Mouse (Mus musculus): Measurements from ENCODE around the gene 2010109A12Rik. TPM values are rescaled to one million over a fixed set of nuclear protein-coding genes. Genes with fewer than 3 reads are reported as not detected.

Gene 2010109A12Rik
- polyA plus RNA-seq, 1 experiment from 2014 or later, result 1.4 TPM

GRCm38 (mm10) chr5:93183311-93183710, 23.0 kb upstream of the 2010109A12Rik start:
- H3K9ac ChIP-seq (replicated peaks; ENCODE audit: low read depth, low read length), result no peak overlapping the region
- H3K4me3 ChIP-seq (ENCODE audit: low read depth, low read length), result no peak overlapping the region
- no peaks in the 10 kb centered on the region for H3K9me3 ChIP-seq (ENCODE audit: control insufficient read depth, low read length)
- no peak for ATAC-seq (ENCODE audit: low read depth)
- H3K4me1 ChIP-seq (ENCODE audit: control insufficient read depth, insufficient read depth, low read length), result no peaks in the 10 kb centered on the region
- peaks cover 29% of the 10 kb centered on the region for H3K36me3 ChIP-seq (ENCODE audit: control insufficient read depth, insufficient read depth, low read length)
- H3K27me3 ChIP-seq (ENCODE audit: control insufficient read depth, insufficient read depth, low read length), result no peaks in the 10 kb centered on the region
- H3K27ac ChIP-seq (ENCODE audit: low read depth, low read length), result no peak overlapping the region
- 84% methylated on average over 6 of the region's 6 CpGs for WGBS
- H3K4me2 ChIP-seq (ENCODE audit: low read depth, low read length), result no peak overlapping the region

- Histone ChIP-seq H3K27ac (ENCODE audit: low read depth, low read length) (no peak overlapping the region), H3K9ac (replicated peaks; ENCODE audit: low read depth, low read length) (no peak overlapping the region), H3K4me3 (ENCODE audit: low read depth, low read length) (no peak overlapping the region), H3K9me3 (ENCODE audit: control insufficient read depth, low read length) (no peaks in the 10 kb centered on the region), H3K36me3 (ENCODE audit: control insufficient read depth, insufficient read depth, low read length) (peaks cover 31% of the 10 kb centered on the region), H3K4me2 (ENCODE audit: low read depth, low read length) (no peak overlapping the region), H3K4me1 (ENCODE audit: control insufficient read depth, insufficient read depth, low read length) (no peaks in the 10 kb centered on the region), H3K27me3 (ENCODE audit: control insufficient read depth, insufficient read depth, low read length) (no peaks in the 10 kb centered on the region)
- WGBS, result 89% methylated on average over 6 of the region's 6 CpGs
- no peak for ATAC-seq (ENCODE audit: low read depth)
Measured at GRCm38 (mm10) chr5:93184548-93184947, 21.8 kb upstream of the 2010109A12Rik start.

- Histone ChIP-seq H3K36me3 (ENCODE audit: control insufficient read depth, insufficient read depth, low read length) (peaks cover 27% of the 10 kb centered on the region), H3K9me3 (ENCODE audit: control insufficient read depth, low read length) (no peaks in the 10 kb centered on the region), H3K4me1 (ENCODE audit: control insufficient read depth, insufficient read depth, low read length) (no peaks in the 10 kb centered on the region), H3K27ac (ENCODE audit: low read depth, low read length) (no peak overlapping the region), H3K4me2 (ENCODE audit: low read depth, low read length) (no peak overlapping the region), H3K4me3 (ENCODE audit: low read depth, low read length) (no peak overlapping the region), H3K9ac (replicated peaks; ENCODE audit: low read depth, low read length) (no peak overlapping the region), H3K27me3 (ENCODE audit: control insufficient read depth, insufficient read depth, low read length) (no peaks in the 10 kb centered on the region)
- ATAC-seq (ENCODE audit: low read depth), result no peak
- 77% methylated on average over 3 of the region's 3 CpGs for WGBS
Measured at GRCm38 (mm10) chr5:93189607-93190006, 16.7 kb upstream of the 2010109A12Rik start.

GRCm38 (mm10) chr5:93190428-93190827, 15.9 kb upstream of the 2010109A12Rik start:
- WGBS, result 97% methylated on average over 5 of the region's 5 CpGs
- H3K9me3 ChIP-seq (ENCODE audit: control insufficient read depth, low read length), result no peaks in the 10 kb centered on the region
- no peak for ATAC-seq (ENCODE audit: low read depth)
- no peaks in the 10 kb centered on the region for H3K4me1 ChIP-seq (ENCODE audit: control insufficient read depth, insufficient read depth, low read length)
- H3K27me3 ChIP-seq (ENCODE audit: control insufficient read depth, insufficient read depth, low read length), result no peaks in the 10 kb centered on the region
- no peak overlapping the region for H3K9ac ChIP-seq (replicated peaks; ENCODE audit: low read depth, low read length)
- H3K36me3 ChIP-seq (ENCODE audit: control insufficient read depth, insufficient read depth, low read length), result peaks cover 20% of the 10 kb centered on the region; the same call in 1 of the 2 replicates
- no peak overlapping the region for H3K4me3 ChIP-seq (ENCODE audit: low read depth, low read length)
- H3K4me2 ChIP-seq (ENCODE audit: low read depth, low read length), result no peak overlapping the region
- H3K27ac ChIP-seq (ENCODE audit: low read depth, low read length), result no peak overlapping the region

- WGBS, result 95% methylated on average over 3 of the region's 3 CpGs
Measured at GRCm38 (mm10) chr5:93198232-93198631, 8.1 kb upstream of the 2010109A12Rik start.

GRCm38 (mm10) chr5:93201181-93201580, 5.1 kb upstream of the 2010109A12Rik start:
- no peak overlapping the region for H3K27ac ChIP-seq (ENCODE audit: low read depth, low read length)
- H3K4me3 ChIP-seq (ENCODE audit: low read depth, low read length), result no peak overlapping the region
- peaks cover 25% of the 10 kb centered on the region for H3K36me3 ChIP-seq (ENCODE audit: control insufficient read depth, insufficient read depth, low read length)
- H3K9me3 ChIP-seq (ENCODE audit: control insufficient read depth, low read length), result no peaks in the 10 kb centered on the region
- H3K9ac ChIP-seq (replicated peaks; ENCODE audit: low read depth, low read length), result no peak overlapping the region
- H3K4me1 ChIP-seq (ENCODE audit: control insufficient read depth, insufficient read depth, low read length), result peaks cover 15% of the 10 kb centered on the region
- no peak for ATAC-seq (ENCODE audit: low read depth)
- no peaks in the 10 kb centered on the region for H3K27me3 ChIP-seq (ENCODE audit: control insufficient read depth, insufficient read depth, low read length)
- no peak overlapping the region for H3K4me2 ChIP-seq (ENCODE audit: low read depth, low read length)
- WGBS, result 88% methylated on average over 1 of the region's 1 CpGs

More at GRCm38 (mm10) chr5:93198232-93198631, 8.1 kb upstream of the 2010109A12Rik start:
- H3K4me3 ChIP-seq (ENCODE audit: low read depth, low read length), result no peak overlapping the region
- peaks cover 4% of the 10 kb centered on the region for H3K4me1 ChIP-seq (ENCODE audit: control insufficient read depth, insufficient read depth, low read length)
- H3K9me3 ChIP-seq (ENCODE audit: control insufficient read depth, low read length), result no peaks in the 10 kb centered on the region
- no peak overlapping the region for H3K9ac ChIP-seq (replicated peaks; ENCODE audit: low read depth, low read length)
- no peaks in the 10 kb centered on the region for H3K27me3 ChIP-seq (ENCODE audit: control insufficient read depth, insufficient read depth, low read length)
- H3K27ac ChIP-seq (ENCODE audit: low read depth, low read length), result no peak overlapping the region
- peaks cover 25% of the 10 kb centered on the region for H3K36me3 ChIP-seq (ENCODE audit: control insufficient read depth, insufficient read depth, low read length)
- no peak overlapping the region for H3K4me2 ChIP-seq (ENCODE audit: low read depth, low read length)
- no peak for ATAC-seq (ENCODE audit: low read depth)

- Histone ChIP-seq H3K9ac (replicated peaks; ENCODE audit: low read depth, low read length) (peak overlapping the region; percentile 91), H3K27ac (ENCODE audit: low read depth, low read length) (peak overlapping the region; percentile 92), H3K36me3 (ENCODE audit: control insufficient read depth, insufficient read depth, low read length) (peaks cover 7% of the 10 kb centered on the region; the same call in 1 of the 2 replicates), H3K4me2 (ENCODE audit: low read depth, low read length) (peak overlapping the region; percentile 89), H3K27me3 (ENCODE audit: control insufficient read depth, insufficient read depth, low read length) (no peaks in the 10 kb centered on the region), H3K4me3 (ENCODE audit: low read depth, low read length) (peak overlapping the region; percentile 92), H3K4me1 (ENCODE audit: control insufficient read depth, insufficient read depth, low read length) (peaks cover 15% of the 10 kb centered on the region), H3K9me3 (ENCODE audit: control insufficient read depth, low read length) (no peaks in the 10 kb centered on the region)
- WGBS, result under 1% methylated on average over 48 of the region's 63 CpGs
- ATAC-seq (ENCODE audit: low read depth), result peak; percentile 66
Measured at GRCm38 (mm10) chr5:93205371-93206108, 778 bp upstream of the 2010109A12Rik start.

GRCm38 (mm10) chr5:93207006-93207348, 659 bp downstream of the 2010109A12Rik start:
- Histone ChIP-seq H3K4me2 (ENCODE audit: low read depth, low read length) (peak overlapping the region; percentile 62), H3K27me3 (ENCODE audit: control insufficient read depth, insufficient read depth, low read length) (no peaks in the 10 kb centered on the region), H3K4me1 (ENCODE audit: control insufficient read depth, insufficient read depth, low read length) (peaks cover 15% of the 10 kb centered on the region), H3K27ac (ENCODE audit: low read depth, low read length) (peak overlapping the region; percentile 92), H3K9ac (replicated peaks; ENCODE audit: low read depth, low read length) (peak overlapping the region; percentile 91; the same call in 1 of the 2 replicates), H3K9me3 (ENCODE audit: control insufficient read depth, low read length) (no peaks in the 10 kb centered on the region), H3K36me3 (ENCODE audit: control insufficient read depth, insufficient read depth, low read length) (no peaks in the 10 kb centered on the region), H3K4me3 (ENCODE audit: low read depth, low read length) (peak overlapping the region; percentile 92)
- 8% methylated on average over 6 of the region's 6 CpGs for WGBS
- no peak for ATAC-seq (ENCODE audit: low read depth)

- Histone ChIP-seq H3K4me1 (ENCODE audit: control insufficient read depth, insufficient read depth, low read length) (peaks cover 15% of the 10 kb centered on the region), H3K36me3 (ENCODE audit: control insufficient read depth, insufficient read depth, low read length) (no peaks in the 10 kb centered on the region), H3K27ac (ENCODE audit: low read depth, low read length) (no peak overlapping the region), H3K4me2 (ENCODE audit: low read depth, low read length) (0 out of 2 replicates have a peak overlapping the region, but pooled peaks have one; percentile 62), H3K4me3 (ENCODE audit: low read depth, low read length) (no peak overlapping the region), H3K9ac (replicated peaks; ENCODE audit: low read depth, low read length) (no peak overlapping the region), H3K27me3 (ENCODE audit: control insufficient read depth, insufficient read depth, low read length) (no peaks in the 10 kb centered on the region), H3K9me3 (ENCODE audit: control insufficient read depth, low read length) (no peaks in the 10 kb centered on the region)
- no peak for ATAC-seq (ENCODE audit: low read depth)
- WGBS, result 76% methylated on average over 1 of the region's 1 CpGs
Measured at GRCm38 (mm10) chr5:93207555-93207954, 1.2 kb downstream of the 2010109A12Rik start.

Measured in neural tube, embryonic 14.5 days (tissue).